Mouse (Mus musculus): Measurements from ENCODE around the gene Txnip.

GRCm38 (mm10) chr3:96576005-96576658 is 18.4 kb downstream of the Txnip start:
- no peak for TF ChIP-seq POLR2A (IDR thresholded peaks at IDR 0.05; ENCODE audit: insufficient read depth, low read depth, low read length)
- TF ChIP-seq CTCF (IDR thresholded peaks at IDR 0.05; ENCODE audit: insufficient read depth, low read depth, low read length), result no peak
